Mouse (Mus musculus) CH12.LX (cell line): ENCODE measurements around the gene Tmem234. TPM values are rescaled to one million over a fixed set of nuclear protein-coding genes. Genes with fewer than 3 reads are reported as not detected.

Source experiments
- DNase-seq: peaks from one replicate; pipeline ENCODE4 v3.0.0-alpha.2; 2013; ENCODE audit errors: extremely low read depth
- H3K27ac ChIP-seq: 2 replicates; pipeline ENCODE4 v1.5.1; 2012; ENCODE audit warnings: low read depth, mild to moderate bottlenecking, control low read depth, moderate library complexity; ENCODE audit not compliant: insufficient read depth
- H3K27me3 ChIP-seq: replicated peaks from 2 replicates; pipeline ENCODE3; 2012; ENCODE audit warnings: inconsistent platforms
- H3K36me3 ChIP-seq, 2 experiments: replicated peaks in 1 of 2; 2 replicates each; pipeline versions ENCODE3 to v1.6.1; 2012; ENCODE audit warnings: inconsistent platforms in 1 of 2, low read length in 1 of 2, mild to moderate bottlenecking in 1 of 2, mixed read lengths in 1 of 2, moderate library complexity in 1 of 2; ENCODE audit not compliant: control insufficient read depth in 1 of 2, insufficient read depth in 1 of 2
- H3K4me1 ChIP-seq, 2 experiments: 2 replicates each; pipeline ENCODE4 v1.6.1; 2012; ENCODE audit warnings: inconsistent platforms in 1 of 2, moderate library complexity in 1 of 2; ENCODE audit not compliant: insufficient read depth in 2 of 2, control insufficient read depth in 1 of 2
- H3K4me2 ChIP-seq: 2 replicates; pipeline ENCODE4 v1.6.1; 2012; ENCODE audit warnings: low read depth, mild to moderate bottlenecking, control low read depth; ENCODE audit not compliant: poor library complexity, insufficient read depth, severe bottlenecking
- H3K4me3 ChIP-seq, 3 experiments: fragments of 150-350 bp in 1 of 3; sonication (generic) in 1 of 3; replicated peaks in 1 of 3; 2 replicates each; pipeline versions ENCODE3 to v1.5.1; 2011 to 2012; ENCODE audit warnings: low read depth in 2 of 3, low read length in 2 of 3, mild to moderate bottlenecking in 2 of 3, moderate library complexity in 2 of 3, control low read depth in 1 of 3, improper control_type of control experiment in 1 of 3, inconsistent platforms in 1 of 3, mixed read lengths in 1 of 3; ENCODE audit not compliant: poor library complexity in 1 of 3
- H3K79me2 ChIP-seq: replicated peaks from 2 replicates; pipeline ENCODE4 v1.6.1; 2012; ENCODE audit warnings: mild to moderate bottlenecking, moderate library complexity; ENCODE audit not compliant: control insufficient read depth, poor library complexity, insufficient read depth, severe bottlenecking; ENCODE audit errors: extremely low read depth
- H3K9ac ChIP-seq: 2 replicates; pipeline ENCODE4 v1.6.1; 2012; ENCODE audit warnings: low read depth, mild to moderate bottlenecking, control low read depth, moderate library complexity; ENCODE audit not compliant: insufficient read depth
- H3K9me3 ChIP-seq: replicated peaks from 2 replicates; pipeline ENCODE3; 2012; ENCODE audit warnings: low read length, inconsistent platforms, mixed read lengths
- BHLHE40 ChIP-seq: IDR thresholded peaks from 2 replicates; pipeline ENCODE4 v1.6.1; 2011; ENCODE audit warnings: mild to moderate bottlenecking, low read depth, low read length, improper control_type of control experiment
- CHD1 ChIP-seq: IDR thresholded peaks from 2 replicates; pipeline ENCODE4 v1.6.1; 2012; ENCODE audit warnings: low read depth, low read length, improper control_type of control experiment, inconsistent platforms
- CTCF ChIP-seq, 2 experiments: IDR thresholded peaks in 1 of 2; conservative IDR thresholded peaks in 1 of 2; 2 replicates each; pipeline ENCODE4 v1.5.1; 2011 to 2012; ENCODE audit warnings: low read depth in 2 of 2, low read length in 2 of 2, improper control_type of control experiment in 1 of 2, inconsistent platforms in 1 of 2, mild to moderate bottlenecking in 1 of 2, moderate library complexity in 1 of 2
- E2F4 ChIP-seq: IDR thresholded peaks from 2 replicates; pipeline ENCODE4 v1.6.1; 2011; ENCODE audit warnings: low read depth, low read length, improper control_type of control experiment; ENCODE audit not compliant: insufficient replicate concordance
- EP300 ChIP-seq: IDR thresholded peaks from 2 replicates; pipeline ENCODE4 v1.6.1; 2011; ENCODE audit warnings: low read length, improper control_type of control experiment
- ETS1 ChIP-seq: conservative IDR thresholded peaks from 2 replicates; pipeline ENCODE4 v1.6.1; 2012; ENCODE audit warnings: low read depth, mild to moderate bottlenecking, inconsistent platforms, low read length, improper control_type of control experiment, moderate library complexity
- IRF4 ChIP-seq: IDR thresholded peaks from 2 replicates; pipeline ENCODE4 v1.6.1; 2014; ENCODE audit warnings: low read depth, mild to moderate bottlenecking, inconsistent platforms, low read length, improper control_type of control experiment
- JUN ChIP-seq: IDR thresholded peaks from 2 replicates; pipeline ENCODE4 v1.6.1; 2011; ENCODE audit warnings: low read depth, mild to moderate bottlenecking, low read length, improper control_type of control experiment, moderate library complexity; ENCODE audit not compliant: insufficient read depth
- KAT2A ChIP-seq: IDR thresholded peaks from 2 replicates; pipeline ENCODE4 v1.6.1; 2012; ENCODE audit warnings: low read length, improper control_type of control experiment, inconsistent platforms; ENCODE audit not compliant: insufficient replicate concordance
- MAFK ChIP-seq: IDR thresholded peaks from 2 replicates; pipeline ENCODE4 v1.6.1; 2011; ENCODE audit warnings: low read length, improper control_type of control experiment; ENCODE audit not compliant: insufficient replicate concordance
- MAX ChIP-seq: IDR thresholded peaks from 2 replicates; pipeline ENCODE4 v1.6.1; 2011; ENCODE audit warnings: low read length, improper control_type of control experiment
- MEF2A ChIP-seq: IDR thresholded peaks from 2 replicates; pipeline ENCODE4 v1.6.1; 2014; ENCODE audit warnings: low read depth, mild to moderate bottlenecking, inconsistent platforms, low read length, improper control_type of control experiment, borderline replicate concordance
- NELFE ChIP-seq: IDR thresholded peaks from 2 replicates; pipeline ENCODE4 v1.6.1; 2011; ENCODE audit warnings: low read depth, low read length, improper control_type of control experiment
- NRF1 ChIP-seq: IDR thresholded peaks from 2 replicates; pipeline ENCODE4 v1.6.1; 2014; ENCODE audit warnings: low read depth, mild to moderate bottlenecking, inconsistent platforms, low read length, improper control_type of control experiment, moderate library complexity
- POLR2A ChIP-seq: IDR thresholded peaks from 2 replicates; pipeline ENCODE4 v1.6.1; 2011; ENCODE audit warnings: low read depth, mild to moderate bottlenecking, improper control_type of control experiment, low read length
- SIN3A ChIP-seq: IDR thresholded peaks from 2 replicates; pipeline ENCODE4 v1.6.1; 2012; ENCODE audit warnings: low read length, improper control_type of control experiment, inconsistent platforms
- SMC3 ChIP-seq: IDR thresholded peaks from 2 replicates; pipeline ENCODE4 v1.6.1; 2011; ENCODE audit warnings: low read depth, low read length, improper control_type of control experiment
- TBP ChIP-seq: conservative IDR thresholded peaks from 2 replicates; pipeline ENCODE4 v1.6.1; 2011; ENCODE audit warnings: low read depth, low read length, improper control_type of control experiment
- UBTF ChIP-seq: IDR thresholded peaks from 2 replicates; pipeline ENCODE4 v1.6.1; 2012; ENCODE audit warnings: low read depth, mild to moderate bottlenecking, inconsistent platforms, low read length, improper control_type of control experiment, moderate library complexity
- USF1 ChIP-seq: IDR thresholded peaks from 2 replicates; pipeline ENCODE4 v1.6.1; 2014; ENCODE audit warnings: low read depth, mild to moderate bottlenecking, inconsistent platforms, low read length, improper control_type of control experiment
- USF2 ChIP-seq: conservative IDR thresholded peaks from 2 replicates; pipeline ENCODE4 v1.6.1; 2011; ENCODE audit warnings: low read depth, low read length, improper control_type of control experiment
- ZKSCAN1 ChIP-seq: IDR thresholded peaks from 2 replicates; pipeline ENCODE4 v1.6.1; 2012; ENCODE audit warnings: low read depth, inconsistent platforms, low read length, improper control_type of control experiment, borderline replicate concordance
- ZMIZ1 ChIP-seq: IDR thresholded peaks from 2 replicates; pipeline ENCODE4 v1.6.1; 2012; ENCODE audit warnings: low read depth, mild to moderate bottlenecking, inconsistent platforms, low read length, improper control_type of control experiment
- dilution Hi-C: fragments of 300-500 bp; cut with MboI; formaldehyde crosslinking; loops from 2 replicates; pipeline ENCODE4 v1.14.3; 2020; ENCODE audit warnings: low sequenced_read_pairs; ENCODE audit not compliant: extremely low pct_unique_long_range_greater_than_20kb, extremely low pct_ligation_motif_present
- in situ Hi-C: fragments of 300-500 bp; cut with MboI; formaldehyde crosslinking; loops from 3 replicates; pipeline ENCODE4 v1.14.3; 2019; ENCODE audit warnings: low sequenced_read_pairs, low pct_ligation_motif_present, low pct_unique_long_range_greater_than_20kb, mixed read lengths
- polyA plus RNA-seq: library from polyadenylated mRNA; unstranded; fragments of >175 nt; gene quantifications from 2 replicates; pipeline ENCODE4 v1.2.1, GENCODE M21; 2012; ENCODE audit warnings: low read depth; ENCODE audit not compliant: insufficient read length
- total RNA-seq, 2 experiments: library from RNA; depleted of rRNA; stranded (reverse); fragments of 300-350 nt in 1 of 2; fragments of >200 nt in 1 of 2; gene quantifications; 2 replicates each; pipeline ENCODE4 v1.2.3; 2012 to 2014

Tmem234 gene
- total and polyA plus RNA-seq, 3 experiments = 97.6 to 113 (median 111) TPM

- H3K4me1 ChIP-seq = peaks cover under 1 to 17% of the 10 kb centered on the region in 2 experiments
- H3K27me3 ChIP-seq = no peaks in the 10 kb centered on the region
- TF ChIP-seq ZKSCAN1 (no peak), POLR2A (no peak), MEF2A (no peak), SMC3 (no peak), ZMIZ1 (no peak), USF1 (no peak), EP300 (no peak), JUN (no peak), CHD1 (no peak)
- H3K36me3 ChIP-seq = peaks cover 0 to under 1% of the 10 kb centered on the region in 2 experiments
- no peaks in the 10 kb centered on the region; the same call in 1 of the 2 replicates for H3K79me2 ChIP-seq
- H3K4me2 ChIP-seq = no peak overlapping the region
- no peaks in the 10 kb centered on the region for H3K9me3 ChIP-seq
- H3K4me3 ChIP-seq = no peak overlapping the region
- H3K27ac ChIP-seq = no peak overlapping the region
- DNase-seq = no peak
- in situ Hi-C loops (no loop called here), dilution Hi-C loops (no loop called here)
- no peak overlapping the region for H3K9ac ChIP-seq
Observed at GRCm38 (mm10) chr4:129561184-129561583, 39.3 kb upstream of the Tmem234 start.

GRCm38 (mm10) chr4:129563718-129564117 lies 36.8 kb upstream of the Tmem234 start:
- H3K4me1 ChIP-seq = peaks cover 0 to 9% of the 10 kb centered on the region in 2 experiments; a peak in 2 of 4 replicates
- no peaks in the 10 kb centered on the region for H3K79me2 ChIP-seq
- no peaks in the 10 kb centered on the region for H3K27me3 ChIP-seq
- H3K9ac ChIP-seq = no peak overlapping the region
- H3K27ac ChIP-seq = no peak overlapping the region
- DNase-seq = no peak
- TF ChIP-seq TBP (no peak), MAX (no peak), SIN3A (no peak), MAFK (no peak), NELFE (no peak), ZMIZ1 (no peak), NRF1 (no peak), IRF4 (no peak), USF1 (no peak), E2F4 (no peak), ETS1 (no peak), BHLHE40 (no peak), UBTF (no peak), JUN (no peak), KAT2A (no peak), USF2 (no peak), CTCF (conservative IDR thresholded peaks at IDR 0.05 in 1 of 2, IDR thresholded peaks at IDR 0.05 in 1 of 2; ENCODE audit: low read depth in 2 of 2, low read length in 2 of 2) (no peak)
- no peaks in the 10 kb centered on the region for H3K36me3 ChIP-seq
- no peak overlapping the region for H3K4me2 ChIP-seq
- no peaks in the 10 kb centered on the region for H3K9me3 ChIP-seq
- dilution Hi-C loops = no loop called here
- H3K4me3 ChIP-seq = no peak overlapping the region
- in situ Hi-C loops = no loop called here
